Mouse (Mus musculus) lung, adult 2 months (tissue): Measurements from ENCODE around the gene Ankrd33b. TPM values are rescaled to one million over a fixed set of nuclear protein-coding genes. Genes with fewer than 3 reads are reported as not detected.

Experiments used
- DNase-seq: peaks from one replicate; pipeline ENCODE4 v3.0.0; 2022
- H3K4me1 ChIP-seq: fragments of 200-500 bp; 2 replicates; pipeline ENCODE4 v1.6.1; 2011; ENCODE audit warnings: low read length; ENCODE audit not compliant: control insufficient read depth, insufficient read depth
- H3K4me3 ChIP-seq: fragments of 200-500 bp; replicated peaks from 2 replicates; pipeline ENCODE3; 2011; ENCODE audit warnings: low read depth, mild to moderate bottlenecking, control low read depth, low read length; ENCODE audit errors: extremely low read depth
- CTCF ChIP-seq: fragments of 200-500 bp; IDR thresholded peaks from 2 replicates; pipeline ENCODE4 v1.5.1; 2011; ENCODE audit warnings: mild to moderate bottlenecking, low read length, control low read depth; ENCODE audit not compliant: insufficient read depth
- POLR2A ChIP-seq: fragments of 200-500 bp; IDR thresholded peaks from 2 replicates; pipeline ENCODE4 v1.6.1; 2011; ENCODE audit warnings: low read depth, mild to moderate bottlenecking, control low read depth, low read length, borderline replicate concordance; ENCODE audit errors: extremely low read depth
- WGBS: fragments of 180-500 bp; shearing (Covaris S2); methylation state at CpG from one replicate; pipeline ENCODE4 v1.1.7; 2018; 5-methylcytosine and 5-hydroxymethylcytosine counted together
- polyA plus RNA-seq: library from polyadenylated mRNA; depleted of rRNA; stranded (reverse); fragments of >200 nt; gene quantifications from 2 replicates; pipeline ENCODE4 v1.2.3, GENCODE M21; 2012; rRNA removed

The Ankrd33b gene
- polyA plus RNA-seq, 1 experiment: 42.2 TPM

- Histone ChIP-seq H3K4me3 (no peak overlapping the region), H3K4me1 (peaks cover 6% of the 10 kb centered on the region)
- TF ChIP-seq CTCF (no peak), POLR2A (no peak)
- DNase-seq: no peak
- 85% methylated on average over 17 of the region's 17 CpGs for WGBS
Measured at GRCm38 (mm10) chr15:31244696-31245445, 122.7 kb downstream of the Ankrd33b start.

GRCm38 (mm10) chr15:31243260-31243659, 124.3 kb downstream of the Ankrd33b start:
- WGBS: 41% methylated on average over 10 of the region's 10 CpGs
- no peak overlapping the region for H3K4me3 ChIP-seq
- peaks cover 6% of the 10 kb centered on the region for H3K4me1 ChIP-seq
- DNase-seq: no peak
- TF ChIP-seq CTCF (no peak), POLR2A (no peak)

Other genes with a start within 250 kb of the Ankrd33b start
- gene Dap, start 143.4 kb downstream of the Ankrd33b start, polyA plus RNA-seq: 54.3 and 63.0 TPM in 2 replicates
- 2.1 and 2.4 TPM in 2 replicates for gene Ropn1l, start 86.0 kb upstream of the Ankrd33b start, polyA plus RNA-seq
- gene March6, start 163.3 kb upstream of the Ankrd33b start, polyA plus RNA-seq: 14.2 and 23.8 TPM in 2 replicates
- gene Cmbl, start 197.7 kb upstream of the Ankrd33b start, polyA plus RNA-seq: 20.6 and 34.1 TPM in 2 replicates
- gene Cct5, start 234.1 kb upstream of the Ankrd33b start, polyA plus RNA-seq: 50.0 and 75.7 TPM in 2 replicates
- 5.5 and 9.3 TPM in 2 replicates for gene Fam173b, start 234.1 kb upstream of the Ankrd33b start, polyA plus RNA-seq